Mouse (Mus musculus): ENCODE data around the gene Tas2r144. TPM values are rescaled to one million over a fixed set of nuclear protein-coding genes. Genes with fewer than 3 reads are reported as not detected.
A peak's percentile ranks its signal among the peaks of the same experiment; 100 is the strongest.

The Tas2r144 gene
- polyA plus RNA-seq, 1 experiment from 2014 or later = not detected

GRCm38 (mm10) chr6:42231191-42231590 lies 16.1 kb downstream of the Tas2r144 start:
- Histone ChIP-seq H3K27me3 (ENCODE audit: control insufficient read depth, insufficient read depth, low read length) (no peaks in the 10 kb centered on the region), H3K4me1 (replicated peaks; ENCODE audit: control insufficient read depth, insufficient read depth, low read length) (no peaks in the 10 kb centered on the region), H3K9ac (ENCODE audit: low read length) (no peak overlapping the region), H3K36me3 (ENCODE audit: control insufficient read depth, insufficient read depth, low read length) (no peaks in the 10 kb centered on the region), H3K4me2 (ENCODE audit: low read depth, low read length, severe bottlenecking) (no peak overlapping the region), H3K4me3 (ENCODE audit: low read depth, low read length) (no peak overlapping the region), H3K27ac (ENCODE audit: low read depth, low read length) (no peak overlapping the region), H3K9me3 (ENCODE audit: control insufficient read depth, low read length) (no peaks in the 10 kb centered on the region)
- ATAC-seq (replicated peaks; ENCODE audit: low FRiP score) = no peak
- WGBS = 90% methylated on average over 3 of the region's 3 CpGs
- no peak for DNase-seq (ENCODE audit: low spot score)

GRCm38 (mm10) chr6:42237276-42237805 lies 22.2 kb downstream of the Tas2r144 start:
- Histone ChIP-seq H3K27ac (ENCODE audit: low read depth, low read length) (no peak overlapping the region), H3K4me2 (ENCODE audit: low read depth, low read length, severe bottlenecking) (no peak overlapping the region), H3K9ac (ENCODE audit: low read length) (no peak overlapping the region), H3K9me3 (ENCODE audit: control insufficient read depth, low read length) (no peaks in the 10 kb centered on the region), H3K4me3 (ENCODE audit: low read depth, low read length) (no peak overlapping the region), H3K4me1 (replicated peaks; ENCODE audit: control insufficient read depth, insufficient read depth, low read length) (no peaks in the 10 kb centered on the region), H3K36me3 (ENCODE audit: control insufficient read depth, insufficient read depth, low read length) (no peaks in the 10 kb centered on the region), H3K27me3 (ENCODE audit: control insufficient read depth, insufficient read depth, low read length) (no peaks in the 10 kb centered on the region)
- 80% methylated on average over 6 of the region's 6 CpGs for WGBS
- DNase-seq (ENCODE audit: low spot score) (no peak), ATAC-seq (replicated peaks; ENCODE audit: low FRiP score) (no peak)

DNA sequence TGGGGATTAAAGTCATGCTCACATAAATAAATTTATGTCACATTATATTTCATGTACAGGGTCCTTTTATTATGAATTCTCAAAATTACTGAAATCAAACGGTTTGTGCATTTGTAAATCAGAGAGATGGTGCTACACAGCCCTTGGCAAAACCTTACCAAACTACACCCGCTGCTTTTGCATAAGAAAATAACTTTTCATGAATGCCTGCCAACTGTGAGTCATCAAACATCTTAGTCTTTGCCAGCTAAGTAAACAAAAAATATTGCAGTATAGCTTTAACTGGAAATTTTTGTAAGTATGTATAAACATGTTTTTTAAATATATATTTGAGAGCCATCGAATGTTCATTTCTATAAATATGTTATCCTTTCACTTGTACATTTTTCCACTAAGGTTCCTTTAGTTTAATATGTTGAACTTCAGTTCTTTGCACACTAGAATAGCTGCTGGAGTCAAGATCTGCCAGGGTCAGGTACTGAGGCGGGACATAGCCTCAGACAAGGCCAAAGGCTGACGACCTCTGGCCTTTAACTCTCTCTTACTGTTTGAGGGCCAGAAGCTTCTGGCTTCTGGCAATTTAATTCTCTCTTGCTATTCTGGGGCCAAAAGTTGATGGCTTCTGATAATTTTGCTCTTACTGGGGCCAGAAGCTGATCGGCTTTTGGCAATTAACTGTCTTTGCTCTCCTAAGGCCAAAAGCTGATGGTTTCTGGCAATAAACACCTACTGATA lies 26.4 kb downstream of the Tas2r144 start:
- 80% methylated on average over 6 of the region's 6 CpGs for WGBS

DNA sequence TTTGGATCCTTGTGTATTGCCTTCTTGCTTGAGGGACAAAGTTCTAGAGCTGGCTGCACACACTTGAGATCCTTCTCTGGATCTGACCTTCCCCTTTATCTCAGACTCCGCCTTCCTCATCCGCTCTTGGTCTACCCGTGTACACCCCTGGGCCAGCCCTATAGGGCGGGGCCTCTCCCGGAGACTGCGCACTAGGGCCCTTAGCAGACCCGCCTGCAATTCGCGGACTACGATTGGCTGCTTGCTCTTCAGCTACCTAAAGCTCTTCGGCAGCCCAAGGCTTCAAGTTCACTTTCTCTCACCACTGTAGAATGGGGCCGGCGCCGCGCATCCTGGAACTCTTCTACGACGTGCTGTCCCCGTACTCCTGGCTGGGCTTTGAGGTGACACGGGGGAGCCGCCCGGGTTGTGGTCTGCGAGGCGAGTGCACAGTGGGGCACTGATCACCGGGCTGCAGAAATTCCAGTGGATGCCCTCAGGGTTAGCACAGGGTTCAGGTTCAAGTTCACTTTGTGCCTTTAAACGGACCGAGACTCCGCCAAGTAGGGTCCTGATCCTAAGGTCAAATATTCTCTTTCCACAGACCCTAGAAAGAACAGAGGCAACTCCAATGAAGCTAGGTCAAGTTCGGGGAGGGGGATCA lies 30.7 kb downstream of the Tas2r144 start, which contains the start of gene Gstk1:
Gene Gstk1, plus strand, starts transcription at position 225 of the 643 bp plus-strand sequence.
- H3K27ac ChIP-seq (ENCODE audit: low read depth, low read length) = no peak within 1 kb of the TSS
- peak; percentile 88 for DNase-seq (ENCODE audit: low spot score)

More for the DNA sequence above, 26.4 kb downstream of the Tas2r144 start:
- ATAC-seq (replicated peaks; ENCODE audit: low FRiP score) = no peak
- no peak overlapping the region for H3K27ac ChIP-seq (ENCODE audit: low read depth, low read length)
- H3K9me3 ChIP-seq (ENCODE audit: control insufficient read depth, low read length) = no peaks in the 10 kb centered on the region
- no peak overlapping the region for H3K9ac ChIP-seq (ENCODE audit: low read length)
- no peaks in the 10 kb centered on the region for H3K36me3 ChIP-seq (ENCODE audit: control insufficient read depth, insufficient read depth, low read length)
- peaks cover 2% of the 10 kb centered on the region; the same call in 1 of the 2 replicates for H3K27me3 ChIP-seq (ENCODE audit: control insufficient read depth, insufficient read depth, low read length)
- DNase-seq (ENCODE audit: low spot score) = no peak
- no peaks in the 10 kb centered on the region; the same call in 1 of the 2 replicates for H3K4me1 ChIP-seq (replicated peaks; ENCODE audit: control insufficient read depth, insufficient read depth, low read length)
- no peak overlapping the region for H3K4me2 ChIP-seq (ENCODE audit: low read depth, low read length, severe bottlenecking)
- H3K4me3 ChIP-seq (ENCODE audit: low read depth, low read length) = no peak overlapping the region

GRCm38 (mm10) chr6:42247173-42247572 lies 32.0 kb downstream of the Tas2r144 start:
- 5% methylated on average over 8 of the region's 8 CpGs for WGBS
- Histone ChIP-seq H3K9ac (ENCODE audit: low read length) (no peak overlapping the region), H3K27ac (ENCODE audit: low read depth, low read length) (no peak overlapping the region), H3K4me2 (ENCODE audit: low read depth, low read length, severe bottlenecking) (no peak overlapping the region), H3K36me3 (ENCODE audit: control insufficient read depth, insufficient read depth, low read length) (no peaks in the 10 kb centered on the region), H3K9me3 (ENCODE audit: control insufficient read depth, low read length) (no peaks in the 10 kb centered on the region), H3K27me3 (ENCODE audit: control insufficient read depth, insufficient read depth, low read length) (peaks cover 7% of the 10 kb centered on the region), H3K4me3 (ENCODE audit: low read depth, low read length) (no peak overlapping the region), H3K4me1 (replicated peaks; ENCODE audit: control insufficient read depth, insufficient read depth, low read length) (no peaks in the 10 kb centered on the region; the same call in 1 of the 2 replicates)
- DNase-seq (ENCODE audit: low spot score) = no peak
- no peak for ATAC-seq (replicated peaks; ENCODE audit: low FRiP score)

More for the DNA sequence above, 30.7 kb downstream of the Tas2r144 start, which contains the start of gene Gstk1:
- Histone ChIP-seq H3K4me1 (replicated peaks; ENCODE audit: control insufficient read depth, insufficient read depth, low read length) (no peaks in the 10 kb centered on the region; the same call in 1 of the 2 replicates), H3K36me3 (ENCODE audit: control insufficient read depth, insufficient read depth, low read length) (no peaks in the 10 kb centered on the region), H3K27me3 (ENCODE audit: control insufficient read depth, insufficient read depth, low read length) (peaks cover 7% of the 10 kb centered on the region), H3K4me2 (ENCODE audit: low read depth, low read length, severe bottlenecking) (peak within 1 kb of the TSS; percentile 56), H3K4me3 (ENCODE audit: low read depth, low read length) (peak within 1 kb of the TSS; percentile 42), H3K9ac (ENCODE audit: low read length) (peak within 1 kb of the TSS; percentile 56; the same call in 1 of the 2 replicates), H3K9me3 (ENCODE audit: control insufficient read depth, low read length) (no peaks in the 10 kb centered on the region)
- ATAC-seq (replicated peaks; ENCODE audit: low FRiP score) = peak; percentile 100
- WGBS = 3% methylated on average over 28 of the region's 28 CpGs

DNA sequence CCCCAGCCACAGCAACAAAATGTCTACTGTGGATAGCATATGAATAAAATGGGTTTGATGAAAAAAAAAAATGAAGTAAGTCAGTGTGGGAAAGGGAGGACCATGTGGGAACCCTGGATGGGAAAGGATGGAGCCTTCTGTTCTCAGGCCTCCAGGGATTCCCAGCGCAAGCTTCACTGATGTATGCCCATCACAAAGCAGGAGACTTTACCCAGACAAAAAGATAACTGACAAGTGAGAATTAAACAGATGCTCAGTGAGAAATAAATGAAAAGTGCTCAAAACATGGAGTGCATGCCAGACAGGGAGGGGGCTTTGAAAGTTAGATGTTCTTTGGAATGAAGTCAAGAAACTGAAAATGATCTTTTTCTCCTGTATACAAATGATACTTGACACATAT lies 32.9 kb downstream of the Tas2r144 start:
- no peaks in the 10 kb centered on the region for H3K9me3 ChIP-seq (ENCODE audit: control insufficient read depth, low read length)
- H3K27ac ChIP-seq (ENCODE audit: low read depth, low read length) = no peak overlapping the region
- ATAC-seq (replicated peaks; ENCODE audit: low FRiP score) (no peak), DNase-seq (ENCODE audit: low spot score) (no peak)
- H3K4me3 ChIP-seq (ENCODE audit: low read depth, low read length) = no peak overlapping the region
- 100% methylated on average over 1 of the region's 1 CpGs for WGBS
- H3K36me3 ChIP-seq (ENCODE audit: control insufficient read depth, insufficient read depth, low read length) = no peaks in the 10 kb centered on the region
- no peak overlapping the region for H3K4me2 ChIP-seq (ENCODE audit: low read depth, low read length, severe bottlenecking)
- H3K27me3 ChIP-seq (ENCODE audit: control insufficient read depth, insufficient read depth, low read length) = peaks cover 7% of the 10 kb centered on the region
- no peak overlapping the region for H3K9ac ChIP-seq (ENCODE audit: low read length)
- no peaks in the 10 kb centered on the region; the same call in 1 of the 2 replicates for H3K4me1 ChIP-seq (replicated peaks; ENCODE audit: control insufficient read depth, insufficient read depth, low read length)

- H3K9me3 ChIP-seq (ENCODE audit: control insufficient read depth, low read length) = no peaks in the 10 kb centered on the region
- H3K4me2 ChIP-seq (ENCODE audit: low read depth, low read length, severe bottlenecking) = no peak overlapping the region
- no peak overlapping the region for H3K4me3 ChIP-seq (ENCODE audit: low read depth, low read length)
- H3K9ac ChIP-seq (ENCODE audit: low read length) = no peak overlapping the region
- no peaks in the 10 kb centered on the region for H3K4me1 ChIP-seq (replicated peaks; ENCODE audit: control insufficient read depth, insufficient read depth, low read length)
- WGBS = 88% methylated on average over 4 of the region's 4 CpGs
- ATAC-seq (replicated peaks; ENCODE audit: low FRiP score) = no peak
- H3K27ac ChIP-seq (ENCODE audit: low read depth, low read length) = no peak overlapping the region
- DNase-seq (ENCODE audit: low spot score) = no peak
- no peaks in the 10 kb centered on the region for H3K36me3 ChIP-seq (ENCODE audit: control insufficient read depth, insufficient read depth, low read length)
- peaks cover 3% of the 10 kb centered on the region for H3K27me3 ChIP-seq (ENCODE audit: control insufficient read depth, insufficient read depth, low read length)
These were observed 36.7 kb downstream of the Tas2r144 start for GRCm38 (mm10) chr6:42251791-42252190.

- no peak for DNase-seq (ENCODE audit: low spot score)
- no peak overlapping the region for H3K4me3 ChIP-seq (ENCODE audit: low read depth, low read length)
- H3K9ac ChIP-seq (ENCODE audit: low read length) = no peak overlapping the region
- H3K36me3 ChIP-seq (ENCODE audit: control insufficient read depth, insufficient read depth, low read length) = no peaks in the 10 kb centered on the region
- WGBS = 92% methylated on average over 2 of the region's 2 CpGs
- H3K4me1 ChIP-seq (replicated peaks; ENCODE audit: control insufficient read depth, insufficient read depth, low read length) = no peaks in the 10 kb centered on the region
- H3K27ac ChIP-seq (ENCODE audit: low read depth, low read length) = no peak overlapping the region
- H3K27me3 ChIP-seq (ENCODE audit: control insufficient read depth, insufficient read depth, low read length) = no peaks in the 10 kb centered on the region
- no peak for ATAC-seq (replicated peaks; ENCODE audit: low FRiP score)
- H3K9me3 ChIP-seq (ENCODE audit: control insufficient read depth, low read length) = no peaks in the 10 kb centered on the region
- H3K4me2 ChIP-seq (ENCODE audit: low read depth, low read length, severe bottlenecking) = no peak overlapping the region
These were observed 38.0 kb downstream of the Tas2r144 start for GRCm38 (mm10) chr6:42253103-42253502.
